ENCODE assay signal across 29 mouse cellular contexts in the genomic region with DNA sequence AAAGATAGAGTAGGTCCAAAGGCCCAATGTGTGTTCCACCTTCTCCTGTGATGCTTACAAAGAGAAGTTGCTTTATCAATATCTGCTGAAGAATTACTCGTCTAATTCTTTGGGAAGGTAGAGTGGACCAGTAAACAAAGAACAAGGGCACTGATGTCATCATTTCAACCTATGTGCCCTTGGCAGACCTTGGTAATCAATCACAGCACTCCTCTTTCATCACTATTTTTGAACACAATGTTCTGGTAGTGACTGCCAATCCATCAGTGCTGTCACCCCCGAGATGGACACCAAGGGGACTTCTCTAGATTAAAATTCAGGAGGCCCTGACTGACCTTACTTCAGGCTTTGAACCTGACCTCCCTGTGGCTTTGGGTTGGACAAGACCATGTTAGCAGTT.
"Had no signal": no experiment of that assay in that cellular context is flagged by ENCODE, and none has a peak within 500 bp of the region (broad histone marks: within the 10 kb centered on the region; RNA-seq: fewer than 3 reads in every experiment).

No protein-coding gene starts in this region.

- H3K27me3 ChIP-seq: limb, embryonic 12.5 days; limb, embryonic 13.5 days; limb, embryonic 15.5 days; liver, embryonic 12.5 days; liver, embryonic 13.5 days; liver, embryonic 15.5 days; lung, embryonic 15.5 days; megakaryocyte, embryonic 14.5 days; midbrain, embryonic 12.5 days; midbrain, embryonic 13.5 days; midbrain, embryonic 15.5 days; neural tube, embryonic 12.5 days had no signal

- DNase-seq: left cerebral cortex, postnatal 4 days; liver, embryonic 13.5 days; lung, adult 18-20 months; lung, adult 2 months; lung, embryonic 14.5 days; lung, postnatal 10 days; lung, postnatal 14 days; lung, postnatal 36 days; lung, postnatal 4 days; midbrain, embryonic 14.5 days had no signal

- H3K4me2 ChIP-seq: limb, embryonic 12.5 days; limb, embryonic 13.5 days; limb, embryonic 15.5 days; liver, embryonic 12.5 days; liver, embryonic 13.5 days; liver, embryonic 15.5 days; lung, embryonic 14.5 days; lung, embryonic 15.5 days; midbrain, embryonic 11.5 days; midbrain, embryonic 12.5 days; midbrain, embryonic 13.5 days; midbrain, embryonic 15.5 days; neural tube, embryonic 12.5 days had no signal

- H3K4me1 ChIP-seq: limb, embryonic 15.5 days; liver, embryonic 12.5 days; liver, embryonic 13.5 days; liver, embryonic 15.5 days; lung, embryonic 15.5 days; megakaryocyte, embryonic 14.5 days; midbrain, embryonic 10.5 days; midbrain, embryonic 13.5 days; midbrain, embryonic 15.5 days; neural tube, embryonic 12.5 days had no signal

- ATAC-seq: liver, embryonic 12.5 days; lung, postnatal 0 days; midbrain, embryonic 15.5 days had no signal

- H3K4me3 ChIP-seq: left cerebral cortex, adult 2 months; limb, embryonic 10.5 days; limb, embryonic 12.5 days; limb, embryonic 13.5 days; limb, embryonic 15.5 days; liver, embryonic 12.5 days; liver, embryonic 13.5 days; liver, embryonic 15.5 days; lung, embryonic 15.5 days; megakaryocyte, embryonic 14.5 days; midbrain, embryonic 10.5 days; midbrain, embryonic 12.5 days; midbrain, embryonic 13.5 days; midbrain, embryonic 15.5 days; myocyte; neural tube, embryonic 12.5 days had no signal

- H3K9ac ChIP-seq: limb, embryonic 12.5 days; limb, embryonic 13.5 days; limb, embryonic 15.5 days; liver, embryonic 12.5 days; liver, embryonic 13.5 days; liver, embryonic 14.5 days; liver, embryonic 15.5 days; lung, embryonic 14.5 days; lung, embryonic 15.5 days; midbrain, embryonic 12.5 days; midbrain, embryonic 13.5 days; midbrain, embryonic 15.5 days; neural tube, embryonic 12.5 days had no signal

- H3K36me3 ChIP-seq: limb, embryonic 10.5 days; limb, embryonic 12.5 days; limb, embryonic 13.5 days; limb, embryonic 15.5 days; liver, embryonic 12.5 days; liver, embryonic 13.5 days; liver, embryonic 15.5 days; lung, embryonic 15.5 days; midbrain, embryonic 10.5 days; midbrain, embryonic 12.5 days; midbrain, embryonic 13.5 days; midbrain, embryonic 15.5 days; neural tube, embryonic 12.5 days had no signal

- H3K27ac ChIP-seq: left cerebral cortex, adult 2 months; limb, embryonic 10.5 days; limb, embryonic 12.5 days; limb, embryonic 13.5 days; limb, embryonic 15.5 days; liver, embryonic 12.5 days; liver, embryonic 13.5 days; liver, embryonic 14.5 days; liver, embryonic 15.5 days; lung, embryonic 15.5 days; macrophage; midbrain, embryonic 10.5 days; midbrain, embryonic 12.5 days; midbrain, embryonic 13.5 days; midbrain, embryonic 15.5 days; neural tube, embryonic 12.5 days had no signal

- H3K9me3 ChIP-seq: limb, embryonic 10.5 days; limb, embryonic 12.5 days; limb, embryonic 13.5 days; limb, embryonic 15.5 days; liver, embryonic 12.5 days; liver, embryonic 13.5 days; liver, embryonic 15.5 days; lung, embryonic 15.5 days; megakaryocyte, embryonic 14.5 days; midbrain, embryonic 10.5 days; midbrain, embryonic 12.5 days; midbrain, embryonic 13.5 days; midbrain, embryonic 15.5 days; neural tube, embryonic 12.5 days had no signal
